Mouse (Mus musculus) cortical plate, adult 2 months (tissue): ENCODE measurements at regions not wholly inside any gene's neighbourhood (a gene's known extent, or its start where the extent isn't known, plus 50 kb on each side); places are given as distances from the start of the nearest gene placed in this dataset.

Experiments
- CTCF ChIP-seq: fragments of 200-500 bp; IDR thresholded peaks from 2 replicates; pipeline ENCODE4 v1.5.1; 2011; ENCODE audit warnings: mild to moderate bottlenecking, control low read depth, low read length; ENCODE audit not compliant: insufficient read depth; ENCODE audit errors: extremely low read depth
- POLR2A ChIP-seq: fragments of 200-500 bp; IDR thresholded peaks from 2 replicates; pipeline ENCODE4 v1.6.1; 2011; ENCODE audit warnings: mild to moderate bottlenecking, low read length, control low read depth; ENCODE audit not compliant: insufficient read depth; ENCODE audit errors: extremely low read depth

DNA sequence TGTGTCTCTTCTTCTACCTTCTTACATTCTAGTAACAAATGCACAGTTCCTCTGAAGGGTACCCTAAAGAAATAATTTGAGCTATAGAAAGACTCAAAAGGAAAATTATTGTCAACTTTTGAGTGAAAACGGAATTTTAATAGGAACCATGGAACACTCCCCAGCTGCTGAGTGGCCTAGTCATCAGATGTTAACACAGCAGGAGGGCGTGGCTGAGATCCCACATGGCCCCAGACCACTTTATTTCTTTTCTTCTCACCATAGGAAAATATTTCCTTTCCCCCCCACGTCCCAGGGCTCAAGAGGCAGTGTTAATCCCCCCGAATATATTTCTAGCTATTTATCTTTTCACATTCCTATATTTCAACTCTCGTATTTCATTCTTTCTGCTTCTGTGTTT, 1977.6 kb downstream of the 9330182O14Rik start:
- TF ChIP-seq POLR2A (no peak), CTCF (no peak)
